ENCODE assay signal across 9 mouse cellular contexts in the genomic region with DNA sequence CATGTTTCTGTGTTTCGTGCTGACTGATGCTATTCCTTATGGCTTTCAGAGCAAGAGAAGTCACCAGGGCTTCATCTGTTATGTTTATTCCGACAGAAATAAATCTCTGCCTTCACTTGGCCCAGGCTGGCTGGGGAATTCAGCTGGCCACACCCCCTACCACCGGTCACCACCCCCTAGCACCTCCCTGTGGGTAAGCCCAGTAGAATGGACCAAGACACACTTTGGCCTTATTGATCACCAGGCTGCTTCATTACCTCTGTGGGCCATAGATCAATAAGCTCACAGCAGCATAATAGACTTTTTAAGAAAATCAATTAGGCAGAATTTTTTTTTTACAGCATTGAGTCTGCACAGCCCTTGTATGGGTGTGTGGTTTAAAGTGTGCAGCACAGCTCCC. TPM values are rescaled to one million over a fixed set of nuclear protein-coding genes. Genes with fewer than 3 reads are reported as not detected.
A peak's percentile ranks its signal among the peaks of the same experiment; 100 is the strongest.
DNase-seq lines count a peak whose midpoint lies in the region; ATAC-seq lines count a peak whose summit lies in the region.
"Had no signal": no experiment of that assay in that cellular context is flagged by ENCODE, and none has a peak within 500 bp of the region (broad histone marks: within the 10 kb centered on the region; RNA-seq: fewer than 3 reads in every experiment).

No protein-coding gene starts in this region.

- H3K27me3 ChIP-seq in intestine, embryonic 16.5 days (replicated peaks; ENCODE audit: control insufficient read depth, insufficient read depth, low read length) = peaks cover 6% of the 10 kb centered on the region

- no peaks in the 10 kb centered on the region for H3K36me3 ChIP-seq in intestine, embryonic 16.5 days (ENCODE audit: control insufficient read depth, insufficient read depth, low read length)

- H3K27ac ChIP-seq in intestine, embryonic 16.5 days (ENCODE audit: low read length) = peak overlapping the region; percentile 56
- H3K27ac ChIP-seq: macrophage had no signal

- 0 out of 2 replicates have a peak, but pooled peaks have one; percentile 41 for ATAC-seq in intestine, embryonic 16.5 days
- ATAC-seq in erythroid progenitor cell, adult 5-6 weeks (replicated peaks; ENCODE audit: low FRiP score, poor library complexity, severe bottlenecking) = no peak

- intact Hi-C loops in gastrocnemius, postnatal 14 days (cut with DNase I; ENCODE audit: low total_unique reads) = no loop called here
- intact Hi-C loops in left cerebral cortex, postnatal 25 days (cut with DNase I) = no loop called here

- 10% methylated on average over 3 of the region's 3 CpGs for WGBS in intestine, embryonic 16.5 days

- no peaks in the 10 kb centered on the region for H3K9me3 ChIP-seq in intestine, embryonic 16.5 days (ENCODE audit: control insufficient read depth, low read length)

- peak; percentile 34 for DNase-seq in gastrocnemius, postnatal 25 days
- DNase-seq in gastrocnemius, postnatal 14 days = no peak
- peak; percentile 53 to 70 for DNase-seq in adrenal gland, postnatal 36 days
- DNase-seq in mesoderm, embryonic 11.5 days (ENCODE audit: low read depth, low spot score) = peak; percentile 63
- DNase-seq in left cerebral cortex, postnatal 25 days (ENCODE audit: low spot score in 2 of 2) = no peak
- DNase-seq in spleen, adult 18-20 months = no peak

- no peak overlapping the region for H3K9ac ChIP-seq in intestine, embryonic 16.5 days (ENCODE audit: low read depth, low read length)

- peaks cover 23% of the 10 kb centered on the region for H3K4me1 ChIP-seq in intestine, embryonic 16.5 days (ENCODE audit: control insufficient read depth, insufficient read depth, low read length)

- H3K4me3 ChIP-seq in intestine, embryonic 16.5 days (ENCODE audit: low read length) = no peak overlapping the region

- H3K4me2 ChIP-seq in intestine, embryonic 16.5 days (ENCODE audit: low read depth, low read length) = 0 out of 2 replicates have a peak overlapping the region, but pooled peaks have one; percentile 3

RNA-seq across cellular contexts. Expression of a gene that starts 35.9 kb away (rescaled TPM):
- 10 to 100 TPM; 17.2 to 18.2 TPM for total RNA-seq in gastrocnemius, postnatal 25 days (2021)
- total RNA-seq in gastrocnemius, postnatal 14 days (2021) = 10 to 100 TPM; 16.5 to 18.1 TPM
- total RNA-seq in adrenal gland, postnatal 36 days (2021) = 10 to 100 TPM; 18.6 to 26.3 TPM
- 6.6 and 6.8 TPM in 2 replicates for polyA plus RNA-seq in intestine, embryonic 16.5 days (2015; fragmentation: Nextera tagmentation; extraction: Ambion mirVana)
- total RNA-seq in left cerebral cortex, postnatal 25 days (2021) = 10 to 100 TPM; 53.4 to 55.2 TPM
- total RNA-seq in erythroid progenitor cell, adult 5-6 weeks (2015; ENCODE audit: low replicate concordance) = 10.8 and 13.4 TPM in 2 replicates
- 11.6 and 13.9 TPM in 2 replicates for total RNA-seq in erythroid progenitor cell, adult 5-6 weeks (2017; ENCODE audit: low replicate concordance)

Comparison
In these comparisons a context has a peak if more than half of its experiments do, and no peak if none do; other contexts are left out.
1. DNase-seq: peak in gastrocnemius, postnatal 25 days (single experiment), adrenal gland, postnatal 36 days (2 of 2) and mesoderm, embryonic 11.5 days (single experiment); none in gastrocnemius, postnatal 14 days (single experiment), left cerebral cortex, postnatal 25 days (0 of 2) and spleen, adult 18-20 months (0 of 2).